16 mouse cellular contexts compared by ENCODE assay signal in the genomic region with DNA sequence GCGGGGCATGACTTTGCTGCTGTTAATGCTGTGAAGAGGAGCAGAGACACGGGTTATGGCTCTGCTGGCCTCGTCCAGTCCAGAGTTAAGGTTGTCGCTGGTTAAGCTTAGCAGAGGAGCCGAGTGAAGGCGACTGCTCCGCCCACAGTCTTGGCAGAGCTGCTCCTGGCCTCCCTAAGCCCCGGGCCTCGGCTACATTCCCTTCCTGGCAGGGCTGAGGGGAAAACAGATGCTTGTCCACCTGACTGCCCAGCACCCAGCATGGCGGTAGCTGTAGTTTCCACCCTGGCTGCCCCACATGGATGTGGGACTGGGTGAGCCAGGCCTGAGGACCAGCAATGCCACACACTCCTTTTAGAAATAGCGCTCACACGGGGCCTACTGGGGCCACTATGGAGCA. TPM values are rescaled to one million over a fixed set of nuclear protein-coding genes. Genes with fewer than 3 reads are reported as not detected.
DNase-seq lines count a peak whose midpoint lies in the region; ATAC-seq and TF ChIP-seq lines count a peak whose summit lies in the region.
"Had no signal": no experiment of that assay in that cellular context is flagged by ENCODE, and none has a peak within 500 bp of the region (broad histone marks: within the 10 kb centered on the region; RNA-seq: fewer than 3 reads in every experiment).

No protein-coding gene starts in this region.

- in situ Hi-C loops in ES-E14 (cut with MboI; ENCODE audit: low sequenced_read_pairs in 2 of 2, unreplicated experiment in 2 of 2), result no loop called here

- no peak overlapping the region for H3K4me3 ChIP-seq in midbrain, embryonic 10.5 days
- H3K4me3 ChIP-seq in midbrain, embryonic 16.5 days (ENCODE audit: low read depth, low read length), result no peak overlapping the region
- peak overlapping the region; percentile 60 to 65; a peak in 3 of 4 replicates for H3K4me3 ChIP-seq in ES-E14 (ENCODE audit: insufficient read depth in 1 of 2, low read depth in 1 of 2, low read length in 2 of 2, poor library complexity in 1 of 2, severe bottlenecking in 1 of 2)
- H3K4me3 ChIP-seq: forebrain, embryonic 13.5 days; heart, embryonic 15.5 days; hindbrain, embryonic 15.5 days; layer of hippocampus, adult 2 months; myocyte had no signal

- peak; percentile 84 for DNase-seq in heart, adult 11 months
- no peak for DNase-seq in heart, postnatal 36 days
- DNase-seq in midbrain, embryonic 10.5 days (ENCODE audit: low spot score), result no peak
- DNase-seq in ES-E14 (ENCODE audit: low read depth, low spot score), result no peak
- peak; percentile 54 for DNase-seq in gastrocnemius, postnatal 10 days
- no peak for DNase-seq in adrenal gland, adult (ENCODE audit: inconsistent age in 2 of 2, low spot score in 1 of 2)
- DNase-seq in ovary, adult 18-20 months (ENCODE audit: low spot score), result no peak
- DNase-seq: cerebellum, adult 2 months; kidney, adult 9 months; lung, embryonic 14.5 days had no signal

- H3K27me3 ChIP-seq in midbrain, embryonic 10.5 days (ENCODE audit: low read depth, poor library complexity, severe bottlenecking), result no peaks in the 10 kb centered on the region
- H3K27me3 ChIP-seq in midbrain, embryonic 16.5 days (ENCODE audit: control insufficient read depth, insufficient read depth, low read depth, low read length), result no peaks in the 10 kb centered on the region
- H3K27me3 ChIP-seq: forebrain, embryonic 13.5 days; heart, embryonic 15.5 days; hindbrain, embryonic 15.5 days had no signal

- H3K9ac ChIP-seq in midbrain, embryonic 16.5 days (ENCODE audit: low read depth, low read length), result no peak overlapping the region
- H3K9ac ChIP-seq in ES-E14 (ENCODE audit: insufficient read depth, low read depth, low read length, poor library complexity, severe bottlenecking), result peak overlapping the region; percentile 31
- H3K9ac ChIP-seq: forebrain, embryonic 13.5 days; heart, embryonic 15.5 days; hindbrain, embryonic 15.5 days; lung, embryonic 14.5 days had no signal

- 51% methylated on average over 12 of the region's 12 CpGs for WGBS in midbrain, embryonic 10.5 days
- WGBS in midbrain, embryonic 16.5 days, result 48% methylated on average over 12 of the region's 12 CpGs

- ATAC-seq in midbrain, embryonic 16.5 days, result no peak
- ATAC-seq: forebrain, embryonic 13.5 days had no signal

- intact Hi-C loops in heart, postnatal 36 days (cut with DNase I), result loop anchor here (5.0 kb wide), 2 partner anchors 276 to 381 kb away; no protein-coding TSS in a partner anchor

- peaks cover 27% of the 10 kb centered on the region for H3K36me3 ChIP-seq in midbrain, embryonic 10.5 days
- H3K36me3 ChIP-seq in midbrain, embryonic 16.5 days (ENCODE audit: control insufficient read depth, insufficient read depth, low read length), result peaks cover 7% of the 10 kb centered on the region
- H3K36me3 ChIP-seq in ES-E14 (ENCODE audit: control insufficient read depth, insufficient read depth, low read length, poor library complexity, severe bottlenecking), result no peaks in the 10 kb centered on the region

- H3K9me3 ChIP-seq in midbrain, embryonic 10.5 days (replicated peaks), result no peaks in the 10 kb centered on the region
- H3K9me3 ChIP-seq in midbrain, embryonic 16.5 days (replicated peaks; ENCODE audit: control insufficient read depth, low read length, poor library complexity, severe bottlenecking), result no peaks in the 10 kb centered on the region
- no peaks in the 10 kb centered on the region for H3K9me3 ChIP-seq in ES-E14 (ENCODE audit: control insufficient read depth, insufficient read depth, low read depth, low read length)
- H3K9me3 ChIP-seq: forebrain, embryonic 13.5 days; heart, embryonic 15.5 days; hindbrain, embryonic 15.5 days had no signal

- H3K4me2 ChIP-seq in midbrain, embryonic 16.5 days (ENCODE audit: low read length), result no peak overlapping the region
- H3K4me2 ChIP-seq: forebrain, embryonic 13.5 days; heart, embryonic 15.5 days; hindbrain, embryonic 15.5 days; lung, embryonic 14.5 days had no signal

- H3K27ac ChIP-seq in midbrain, embryonic 10.5 days (replicated peaks), result peak overlapping the region; percentile 52
- no peak overlapping the region for H3K27ac ChIP-seq in midbrain, embryonic 16.5 days (ENCODE audit: low read length)
- H3K27ac ChIP-seq in ES-E14 (ENCODE audit: insufficient read depth, low read depth, low read length, poor library complexity, severe bottlenecking), result no peak overlapping the region
- H3K27ac ChIP-seq: forebrain, embryonic 13.5 days; heart, embryonic 15.5 days; hindbrain, embryonic 15.5 days; layer of hippocampus, adult 2 months had no signal

- peaks cover 44% of the 10 kb centered on the region for H3K4me1 ChIP-seq in midbrain, embryonic 10.5 days
- H3K4me1 ChIP-seq in midbrain, embryonic 16.5 days (ENCODE audit: control insufficient read depth, insufficient read depth, low read length), result 0 out of 2 replicates have a peak, but pooled peaks cover 3% of the 10 kb centered on the region
- peaks cover 3 to 36% of the 10 kb centered on the region in 2 experiments; a peak in 3 of 4 replicates for H3K4me1 ChIP-seq in ES-E14 (ENCODE audit: control insufficient read depth in 2 of 2, insufficient read depth in 2 of 2, low read length in 2 of 2, poor library complexity in 1 of 2)
- H3K4me1 ChIP-seq: hindbrain, embryonic 15.5 days had no signal

TF ChIP-seq in ES-E14, 5 proteins besides CTCF, POLR2A, EP300 and RAD21:
- no peak for TF ChIP-seq ZNF384 (IDR thresholded peaks at IDR 0.05; ENCODE audit: low read depth, low read length)
- no peak for TF ChIP-seq HCFC1 (IDR thresholded peaks at IDR 0.05; ENCODE audit: borderline replicate concordance, insufficient read depth, low read length)
- no peak for TF ChIP-seq CHD2 (IDR thresholded peaks at IDR 0.05; ENCODE audit: low read depth, low read length)
- TF ChIP-seq MAFK (IDR thresholded peaks at IDR 0.05; ENCODE audit: insufficient read depth, low read depth, low read length), result no peak
- TF ChIP-seq ZC3H11A (IDR thresholded peaks at IDR 0.05; ENCODE audit: borderline replicate concordance, low read depth, low read length), result no peak

RNA-seq across cellular contexts. Expression of a gene that starts 31.5 kb away (rescaled TPM):
- total RNA-seq in heart, postnatal 36 days (2021), result 10 to 100 TPM; 24.7 to 32.5 TPM
- 2.6 and 4.9 TPM in 2 replicates for polyA plus RNA-seq in midbrain, embryonic 10.5 days (2016; fragmentation: Nextera tagmentation; extraction: Ambion mirVana)
- polyA plus RNA-seq in midbrain, embryonic 16.5 days (2015; fragmentation: Nextera tagmentation; extraction: Ambion mirVana), result 7.6 and 8.0 TPM in 2 replicates
- 3.8 and 8.6 TPM in 2 replicates for total RNA-seq in ES-E14 (2012; rRNA removed)
- 10 to 100 TPM; 21.6 to 25.8 TPM for total RNA-seq in gastrocnemius, postnatal 10 days (2021)

Comparison
In these comparisons a context has a peak if more than half of its experiments do, and no peak if none do; other contexts are left out.
1. DNase-seq: peak in heart, adult 11 months (single experiment) and gastrocnemius, postnatal 10 days (single experiment); none in heart, postnatal 36 days (0 of 2), midbrain, embryonic 10.5 days (single experiment), ES-E14 (single experiment), adrenal gland, adult (0 of 2) and ovary, adult 18-20 months (single experiment).
2. H3K4me3 ChIP-seq: peak in ES-E14 (2 of 2); none in midbrain, embryonic 10.5 days (single experiment) and midbrain, embryonic 16.5 days (single experiment).